In the genomic region with DNA sequence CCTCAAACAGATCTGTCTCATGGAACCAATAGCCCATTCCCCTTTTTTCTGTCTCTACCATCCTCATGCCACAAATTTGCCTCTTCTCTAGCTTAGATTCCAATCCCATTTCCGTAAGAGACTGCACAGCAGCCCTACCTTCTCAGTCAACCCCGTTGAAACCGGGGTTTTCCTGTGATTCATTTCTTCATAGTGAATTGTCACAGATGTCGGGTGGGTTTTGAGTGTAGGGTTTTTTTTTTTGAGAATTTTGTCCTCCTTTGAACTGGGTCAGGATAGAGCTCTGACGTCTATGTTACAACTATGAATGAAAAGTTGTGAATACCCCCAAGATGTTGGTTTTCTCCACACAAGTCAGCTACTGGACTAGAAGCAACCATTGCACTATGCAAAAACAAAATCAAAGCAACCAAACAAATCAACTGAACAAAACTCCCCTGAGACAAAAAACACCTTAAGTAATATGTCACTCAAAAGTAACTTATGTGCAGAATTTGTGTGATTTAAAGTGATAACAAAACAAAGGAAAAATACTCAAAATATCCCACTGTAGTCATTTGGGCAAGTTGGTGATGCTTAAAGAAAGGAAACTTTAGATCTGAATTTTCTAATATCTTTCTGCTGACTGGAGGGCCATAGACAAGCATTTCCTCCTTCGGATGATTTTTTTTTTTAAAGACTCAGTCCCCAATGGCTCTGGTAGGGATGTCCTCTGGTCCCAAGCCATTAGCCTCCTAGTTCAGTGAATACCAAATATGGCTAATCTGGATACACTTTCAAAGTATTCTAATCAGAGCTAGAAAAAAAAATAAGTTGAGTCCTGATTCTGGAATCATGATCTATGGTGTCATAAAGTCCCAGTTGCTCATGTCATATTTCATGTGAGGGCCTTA, we compare ENCODE assay signal across 25 mouse cellular contexts.
"Had no signal": no experiment of that assay in that cellular context is flagged by ENCODE, and none has a peak within 500 bp of the region (broad histone marks: within the 10 kb centered on the region; RNA-seq: fewer than 3 reads in every experiment).

No protein-coding gene starts in this region.

- H3K4me3 ChIP-seq: embryonic facial prominence, embryonic 12.5 days; embryonic facial prominence, embryonic 13.5 days; embryonic facial prominence, embryonic 15.5 days; erythroblast, embryonic 14.5 days; forebrain, embryonic 10.5 days; forebrain, embryonic 12.5 days; forebrain, embryonic 13.5 days; forebrain, embryonic 15.5 days; gastrocnemius, adult 2 months; heart, adult 2 months had no signal

- DNase-seq: cerebellum, adult 8-10 months; cerebellum, adult 9-10 months; cerebellum, adult 9-11 months; cerebellum, postnatal 10 days; cerebellum, postnatal 14 days; cerebellum, postnatal 25 days; cerebellum, postnatal 36 days; embryo, embryonic 11 days; forebrain, postnatal 0 days; gastrocnemius, adult 2 months; gastrocnemius, postnatal 10 days; gastrocnemius, postnatal 14 days; gastrocnemius, postnatal 25 days; gastrocnemius, postnatal 36 days; heart, adult 11 months; heart, adult 18-20 months; heart, adult 2 months had no signal

- H3K4me1 ChIP-seq: embryonic facial prominence, embryonic 12.5 days; forebrain, embryonic 10.5 days; forebrain, embryonic 12.5 days; forebrain, embryonic 13.5 days; forebrain, embryonic 15.5 days had no signal

- H3K36me3 ChIP-seq: embryonic facial prominence, embryonic 12.5 days; embryonic facial prominence, embryonic 13.5 days; embryonic facial prominence, embryonic 15.5 days; forebrain, embryonic 10.5 days; forebrain, embryonic 12.5 days; forebrain, embryonic 15.5 days had no signal

- H3K4me2 ChIP-seq: embryonic facial prominence, embryonic 12.5 days; embryonic facial prominence, embryonic 13.5 days; embryonic facial prominence, embryonic 15.5 days; forebrain, embryonic 12.5 days; forebrain, embryonic 13.5 days; forebrain, embryonic 15.5 days had no signal

- H3K27ac ChIP-seq: embryonic facial prominence, embryonic 12.5 days; embryonic facial prominence, embryonic 13.5 days; embryonic facial prominence, embryonic 15.5 days; forebrain, embryonic 10.5 days; forebrain, embryonic 12.5 days; forebrain, embryonic 13.5 days; forebrain, embryonic 15.5 days; gastrocnemius, adult 2 months; heart, adult 2 months had no signal

- H3K9me3 ChIP-seq: embryonic facial prominence, embryonic 12.5 days; embryonic facial prominence, embryonic 13.5 days; embryonic facial prominence, embryonic 15.5 days; forebrain, embryonic 10.5 days; forebrain, embryonic 12.5 days; forebrain, embryonic 13.5 days; forebrain, embryonic 15.5 days had no signal

- H3K27me3 ChIP-seq: embryonic facial prominence, embryonic 12.5 days; embryonic facial prominence, embryonic 13.5 days; embryonic facial prominence, embryonic 15.5 days; forebrain, embryonic 12.5 days; forebrain, embryonic 13.5 days; forebrain, embryonic 15.5 days had no signal

- H3K9ac ChIP-seq: embryonic facial prominence, embryonic 12.5 days; embryonic facial prominence, embryonic 13.5 days; embryonic facial prominence, embryonic 15.5 days; forebrain, embryonic 12.5 days; forebrain, embryonic 13.5 days; forebrain, embryonic 15.5 days; forebrain, postnatal 0 days had no signal
